Mouse (Mus musculus) brown adipose tissue, adult 24 weeks (tissue): ENCODE data around the gene Tmem255b. TPM values are rescaled to one million over a fixed set of nuclear protein-coding genes. Genes with fewer than 3 reads are reported as not detected.

ENCODE experiments used
- H3K27ac ChIP-seq: fragments of 200-500 bp; replicated peaks from 2 replicates; pipeline ENCODE4 v1.5.1; 2012; ENCODE audit warnings: low read depth, mild to moderate bottlenecking, low read length
- H3K4me1 ChIP-seq: fragments of 200-500 bp; 2 replicates; pipeline ENCODE4 v1.6.1; 2012; ENCODE audit warnings: low read length, mixed read lengths; ENCODE audit not compliant: control insufficient read depth, insufficient read depth, insufficient read length
- H3K4me3 ChIP-seq: fragments of 200-500 bp; 2 replicates; pipeline ENCODE4 v1.5.1; 2012; ENCODE audit warnings: low read depth, mild to moderate bottlenecking, low read length, moderate library complexity; ENCODE audit not compliant: insufficient read depth
- polyA plus RNA-seq: library from polyadenylated mRNA; stranded (reverse); fragments of >200 nt; gene quantifications from 2 replicates; pipeline ENCODE4 v1.2.4, GENCODE M21; 2012; ENCODE audit not compliant: missing spikeins, insufficient read depth, insufficient read length

Gene Tmem255b
- polyA plus RNA-seq, 1 experiment = 1.7 TPM

DNA sequence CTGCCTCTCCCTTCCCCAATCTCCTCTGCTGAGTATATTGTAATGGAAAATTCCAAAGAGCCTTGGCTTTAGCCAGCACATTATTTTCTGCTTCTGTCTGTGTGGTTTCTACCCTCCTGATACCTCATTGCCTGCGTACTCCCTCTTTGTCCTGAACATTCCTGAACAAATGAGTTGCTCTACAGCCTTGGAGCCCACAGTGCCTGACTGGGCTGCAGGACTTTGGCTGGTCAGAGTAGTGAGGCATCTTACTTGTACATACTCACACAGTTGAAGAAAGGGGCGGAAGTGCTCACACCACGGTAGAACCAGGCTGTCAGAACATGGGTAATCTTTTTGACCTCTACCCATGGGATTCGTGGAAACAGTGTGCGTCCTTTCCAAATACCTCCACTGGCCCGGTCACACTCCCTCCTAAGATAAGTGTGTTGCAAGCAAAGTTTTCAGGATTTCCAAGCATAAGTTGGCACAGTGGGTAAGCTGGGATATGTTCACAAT lies 82.3 kb downstream of the Tmem255b start:
- no peak overlapping the region for H3K27ac ChIP-seq
- H3K4me1 ChIP-seq = no peaks in the 10 kb centered on the region
- H3K4me3 ChIP-seq = no peak overlapping the region

Other genes with a start within 250 kb of the Tmem255b start
- gene Grtp1, start 234.6 kb upstream of the Tmem255b start, polyA plus RNA-seq = 33.7 and 45.2 TPM in 2 replicates
- gene Adprhl1, start 181.0 kb upstream of the Tmem255b start, polyA plus RNA-seq = 15.6 and 22.8 TPM in 2 replicates
- 21.1 and 24.8 TPM in 2 replicates for gene Dcun1d2, start 147.1 kb upstream of the Tmem255b start, polyA plus RNA-seq
- 22.9 and 25.9 TPM in 2 replicates for gene Tmco3, start 147.0 kb upstream of the Tmem255b start, polyA plus RNA-seq
- 32.5 and 34.6 TPM in 2 replicates for gene Tfdp1, start 96.4 kb upstream of the Tmem255b start, polyA plus RNA-seq
- gene Atp4b, start 38.4 kb upstream of the Tmem255b start, polyA plus RNA-seq = 12.8 and 22.6 TPM in 2 replicates
- gene Grk1, start 30.1 kb upstream of the Tmem255b start, polyA plus RNA-seq = not detected in 2 replicates
- 29.5 and 31.0 TPM in 2 replicates for gene Gas6, start 59.3 kb downstream of the Tmem255b start, polyA plus RNA-seq
- gene 1700029H14Rik, start 127.3 kb downstream of the Tmem255b start, polyA plus RNA-seq = not detected in 2 replicates
- 9.7 and 13.9 TPM in 2 replicates for gene Rasa3, start 242.4 kb downstream of the Tmem255b start, polyA plus RNA-seq